Mouse (Mus musculus): ENCODE measurements around the gene Rnps1.
A peak's percentile ranks its signal among the peaks of the same experiment; 100 is the strongest.
"Not testable (repeated sequence)": the region's sequence is repeated elsewhere in the genome, so short reads cannot be mapped to it uniquely, and the experiment has no call there.

The Rnps1 gene

DNA sequence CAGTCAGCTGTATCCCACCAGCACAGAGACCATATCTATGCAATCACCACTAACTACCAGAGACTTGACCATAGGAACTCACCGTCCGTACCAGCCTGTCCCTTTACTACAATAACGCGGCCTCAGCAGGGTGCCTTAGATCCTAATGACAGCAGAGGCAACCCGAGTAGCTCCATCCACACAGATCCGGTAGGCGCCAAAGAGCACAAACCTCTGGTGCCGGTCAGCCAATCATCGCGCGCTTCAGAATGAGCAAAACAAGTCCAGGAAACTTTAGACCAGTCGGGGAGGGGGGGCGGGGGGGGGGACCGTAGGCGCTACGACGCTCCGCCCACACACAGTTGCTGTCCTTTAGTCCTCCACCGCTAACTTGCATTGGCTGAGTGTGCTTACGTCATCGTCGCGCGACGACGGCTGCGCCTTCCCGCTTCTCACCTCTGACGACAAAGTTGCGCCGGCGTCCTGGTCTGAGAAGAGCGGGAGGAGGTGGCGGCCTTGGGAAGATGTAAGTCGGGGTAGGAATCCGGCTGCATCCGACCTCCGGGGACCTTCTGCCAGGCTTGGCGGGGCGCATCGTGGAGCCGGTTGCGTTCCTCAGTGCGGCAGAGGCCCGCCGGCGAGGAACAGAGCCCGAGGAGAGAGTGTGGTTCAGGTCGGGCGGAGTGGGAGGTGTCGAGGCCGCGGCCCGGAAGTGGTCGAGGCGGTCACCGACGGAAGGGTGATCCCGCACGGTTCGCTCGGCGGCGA lies at the start of gene Rnps1:
TSS of gene Rnps1 (plus strand) at position 336 of the 747 bp plus-strand sequence.
- peak; percentile 100 for DNase-seq

- no peak for DNase-seq
These were observed 48.5 kb upstream of the Rnps1 start for GRCm38 (mm10) chr17:24365863-24366262.

DNA sequence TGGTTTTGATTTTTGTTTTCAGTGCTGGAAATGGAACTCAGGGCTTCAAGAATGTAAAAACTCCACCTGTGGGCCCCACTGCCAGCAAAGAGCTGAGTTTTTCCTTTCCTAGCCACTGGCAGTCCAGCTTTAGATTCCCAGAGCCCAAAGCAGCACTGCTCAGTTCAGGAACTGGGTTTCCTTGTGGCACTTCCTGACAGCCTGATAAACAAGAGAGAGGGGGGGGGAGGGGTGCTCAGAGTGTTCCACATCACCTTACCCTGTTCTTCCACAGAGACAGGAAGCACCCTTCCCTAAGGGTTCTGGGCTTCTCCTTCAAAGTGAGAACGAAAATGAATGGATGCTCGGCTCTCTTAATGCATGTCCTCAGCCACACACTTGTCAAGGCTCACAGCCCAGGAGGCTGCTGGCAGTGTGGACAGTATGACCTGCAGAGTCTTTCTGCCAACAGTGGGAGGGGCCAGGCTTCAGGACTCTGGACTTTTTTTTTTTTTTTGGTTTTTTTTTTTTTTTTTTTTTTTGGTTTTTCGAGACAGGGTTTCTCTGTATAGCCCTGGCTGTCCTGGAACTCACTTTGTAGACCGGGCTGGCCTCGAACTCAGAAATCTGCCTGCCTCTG lies 39.2 kb upstream of the Rnps1 start:
- DNase-seq: no peak

- DNase-seq: no peak
These were observed 38.5 kb upstream of the Rnps1 start for GRCm38 (mm10) chr17:24375886-24376285.

GRCm38 (mm10) chr17:24378496-24378895 lies 35.9 kb upstream of the Rnps1 start:
- no peak for DNase-seq

- no peak for DNase-seq
These were observed 30.6 kb upstream of the Rnps1 start for GRCm38 (mm10) chr17:24383789-24384188.

GRCm38 (mm10) chr17:24388711-24389110 lies 25.7 kb upstream of the Rnps1 start:
- DNase-seq: no peak

DNA sequence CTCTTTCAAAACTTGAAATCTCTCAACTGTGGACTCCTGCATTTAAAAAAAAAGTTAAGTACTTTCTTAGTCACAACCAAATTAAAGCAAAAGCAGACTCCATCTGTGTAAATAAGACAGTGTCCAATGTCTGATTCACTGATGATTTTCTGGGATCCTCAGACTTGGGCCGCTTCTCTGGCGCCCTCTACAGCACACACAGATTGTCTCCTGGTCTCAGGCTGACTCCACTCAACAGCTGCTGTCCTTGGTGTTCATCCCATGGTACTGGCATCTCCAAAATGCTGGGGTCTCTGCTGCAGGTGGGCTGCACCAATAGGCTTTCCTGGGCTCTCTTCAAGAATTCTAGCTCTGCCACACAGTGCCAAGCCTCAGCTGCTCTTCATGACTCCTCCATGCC lies 24.5 kb upstream of the Rnps1 start:
- DNase-seq: peak; percentile 61

DNA sequence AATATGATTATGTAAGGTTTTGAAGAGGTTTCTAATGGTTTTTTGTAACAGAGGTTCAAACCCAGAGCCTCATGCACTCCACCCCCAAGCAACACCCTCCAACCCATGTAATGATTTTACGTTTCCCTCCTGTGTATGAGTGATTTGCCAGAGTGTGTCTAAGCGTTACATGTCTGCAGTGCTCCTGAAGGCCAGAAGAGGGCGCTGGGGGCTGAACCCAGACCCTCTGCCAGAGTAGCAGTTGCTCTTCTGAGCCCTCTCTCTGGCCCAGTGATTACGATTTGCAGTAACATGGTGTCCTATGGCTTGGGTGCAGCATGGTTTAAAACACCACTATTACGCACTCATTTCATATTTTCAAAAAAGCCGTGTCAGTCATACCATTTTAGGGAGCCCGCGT lies 23.2 kb upstream of the Rnps1 start:
- DNase-seq: peak; percentile 38

DNA sequence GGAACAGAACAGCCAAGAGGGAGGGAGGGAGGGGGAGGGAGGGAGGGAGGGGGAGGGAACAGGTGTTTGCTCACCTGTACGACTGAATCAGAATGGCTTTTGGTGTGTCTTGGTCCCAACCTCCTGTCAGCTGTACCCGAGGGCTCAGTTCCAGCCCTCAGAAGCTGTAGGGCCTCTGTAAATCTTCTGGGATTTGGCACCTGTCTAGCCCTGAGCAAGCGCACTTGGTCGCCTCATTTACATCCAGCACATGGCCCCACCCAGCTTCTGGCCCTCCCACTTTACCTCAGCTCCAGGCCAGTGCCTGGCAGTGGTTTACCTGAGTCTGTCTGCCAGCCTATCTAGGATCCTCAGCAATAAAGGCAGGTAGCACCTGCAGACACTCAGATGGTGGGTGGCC lies 20.8 kb upstream of the Rnps1 start:
- no peak for DNase-seq

DNA sequence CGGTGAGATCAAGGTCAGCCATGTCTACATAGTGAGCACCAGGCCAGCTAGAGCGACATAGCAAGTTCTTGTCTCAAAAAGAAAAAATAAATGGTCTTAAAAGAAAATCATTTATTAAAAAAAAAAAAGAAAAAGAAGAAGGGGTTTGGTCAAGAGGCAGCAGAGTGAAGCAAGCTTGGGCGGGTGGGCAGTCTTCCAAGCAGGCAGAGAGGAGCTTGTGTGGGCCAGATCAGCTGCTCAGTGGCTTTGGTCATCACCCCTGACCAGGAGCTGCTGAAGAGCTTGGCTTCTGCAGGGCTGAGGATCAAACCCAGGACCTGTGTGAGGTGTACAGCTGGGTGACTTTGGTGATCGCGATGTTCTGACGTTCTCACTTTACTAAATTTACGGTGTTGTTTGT lies 19.9 kb upstream of the Rnps1 start:
- no peak for DNase-seq

DNA sequence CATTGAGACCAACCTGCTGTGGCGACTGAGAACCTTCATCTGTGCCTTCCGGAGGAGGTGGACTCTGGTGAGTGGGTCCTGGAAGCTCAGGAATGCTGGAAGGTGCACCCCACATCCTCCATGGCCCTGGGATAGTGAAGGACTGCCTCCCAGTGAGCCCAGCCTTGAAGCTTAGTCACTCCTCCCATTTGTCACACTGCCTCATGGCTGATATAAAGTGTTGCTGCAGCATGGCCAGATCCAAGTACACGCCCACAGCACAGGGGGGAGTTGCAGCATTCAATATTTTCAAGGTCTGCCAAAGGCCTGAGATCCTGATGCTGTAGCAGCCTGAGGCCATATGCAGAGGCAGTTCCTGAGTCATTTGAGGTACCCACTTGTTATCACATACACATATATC lies 12.0 kb upstream of the Rnps1 start:
- no peak for DNase-seq

- no peak for DNase-seq
These were observed 7.1 kb upstream of the Rnps1 start for GRCm38 (mm10) chr17:24407116-24407803.

DNA sequence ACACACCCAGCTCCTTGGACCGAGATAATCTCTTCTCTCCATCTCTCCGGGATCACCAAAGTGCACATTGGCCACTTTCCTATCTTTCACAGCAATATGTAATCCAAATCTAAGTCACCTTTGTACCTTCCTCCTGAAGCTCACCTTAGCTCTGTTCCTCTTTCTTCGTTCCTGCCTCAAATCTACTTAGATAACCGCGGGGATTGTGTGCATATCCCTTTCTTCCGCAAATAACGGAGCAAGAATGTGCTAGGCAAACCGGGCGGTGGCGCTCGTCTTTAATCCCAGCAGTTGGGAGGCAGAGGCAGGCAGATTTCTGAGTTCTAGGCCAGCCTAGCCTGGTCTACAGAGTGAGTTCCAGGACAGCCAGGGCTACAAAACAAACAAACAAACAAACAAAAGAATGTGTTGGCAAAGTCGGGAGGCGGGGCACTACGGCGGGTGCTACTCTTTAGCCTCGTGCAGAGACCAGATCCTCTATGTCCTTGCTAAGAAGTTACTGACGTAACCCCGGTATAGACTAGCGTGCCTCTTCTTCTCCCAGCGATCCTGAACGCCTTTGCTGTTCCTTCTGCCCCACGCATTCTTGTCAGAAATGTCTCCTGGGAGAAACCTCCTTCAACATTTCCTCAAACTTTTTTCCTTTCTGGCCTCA lies 681 bp upstream of the Rnps1 start:
- no peak for DNase-seq

DNA sequence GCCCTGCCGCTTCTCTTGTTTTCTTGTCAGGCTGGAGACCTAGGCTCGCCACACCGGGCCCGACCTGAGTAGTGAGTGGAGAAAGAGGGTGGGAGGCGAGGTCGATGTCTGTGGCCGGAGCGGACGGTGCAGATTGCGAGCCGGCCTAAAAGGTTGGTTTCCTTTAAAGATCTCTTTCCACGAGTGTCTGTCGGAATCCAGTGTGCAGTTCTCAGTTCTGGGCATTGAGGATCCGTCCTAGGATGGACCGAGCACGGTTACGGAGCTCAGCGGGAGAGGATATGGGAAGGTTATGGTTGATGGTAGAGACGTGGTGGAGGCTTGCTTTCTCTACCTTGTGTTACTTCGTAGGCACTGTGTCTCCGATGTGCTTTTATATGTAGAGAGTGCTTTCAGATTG lies 646 bp downstream of the Rnps1 start:
- no peak for DNase-seq

DNA sequence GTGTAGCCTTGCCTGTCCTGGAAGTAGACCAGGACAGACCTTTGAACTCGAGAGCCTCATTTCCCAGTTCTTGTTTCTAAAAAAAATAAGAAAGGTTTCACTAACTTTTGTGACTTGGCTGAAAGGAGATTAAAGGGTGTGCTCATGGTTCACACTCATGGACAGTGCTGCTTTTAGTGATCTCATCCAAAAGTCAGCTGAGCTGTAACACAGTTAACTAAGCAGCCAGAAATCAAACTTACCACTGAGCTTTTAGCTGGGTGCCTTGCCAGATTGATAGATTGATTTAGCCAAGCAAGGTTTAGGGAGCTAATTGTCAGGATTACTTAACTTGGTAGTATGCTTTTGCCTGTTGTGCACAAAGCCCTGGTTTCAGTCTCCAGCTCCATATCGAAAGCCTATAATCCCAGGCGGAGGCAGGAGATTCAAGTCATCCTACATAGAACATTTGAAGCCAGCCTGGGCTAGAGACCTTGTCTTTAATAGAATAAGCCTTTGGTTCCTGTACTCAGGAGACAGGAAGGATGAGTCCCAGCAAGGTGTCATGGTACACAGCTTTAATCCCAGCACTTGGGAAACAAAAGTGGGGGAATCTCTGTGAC lies 1.8 kb downstream of the Rnps1 start:
- no peak for DNase-seq

DNA sequence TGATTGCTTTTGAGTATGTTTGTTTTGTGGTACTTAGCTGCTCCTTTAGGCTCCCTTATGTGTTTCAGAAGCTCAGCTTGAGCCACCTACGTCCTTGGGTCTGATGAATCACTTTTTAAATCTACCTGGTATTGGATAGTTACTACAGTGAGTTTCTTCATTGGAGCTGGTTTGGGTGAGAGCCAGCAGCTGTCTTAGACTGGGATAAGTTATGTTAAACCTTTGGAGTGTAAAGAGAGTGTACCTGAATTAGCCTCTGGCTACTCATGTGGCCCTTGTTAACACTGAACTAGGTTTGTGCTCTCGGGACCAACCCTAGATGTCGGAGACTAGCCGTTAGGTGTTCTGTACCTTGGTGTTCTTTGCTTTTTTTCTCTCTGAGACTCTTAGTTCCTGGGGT lies 8.7 kb downstream of the Rnps1 start:
- no peak for DNase-seq

DNA sequence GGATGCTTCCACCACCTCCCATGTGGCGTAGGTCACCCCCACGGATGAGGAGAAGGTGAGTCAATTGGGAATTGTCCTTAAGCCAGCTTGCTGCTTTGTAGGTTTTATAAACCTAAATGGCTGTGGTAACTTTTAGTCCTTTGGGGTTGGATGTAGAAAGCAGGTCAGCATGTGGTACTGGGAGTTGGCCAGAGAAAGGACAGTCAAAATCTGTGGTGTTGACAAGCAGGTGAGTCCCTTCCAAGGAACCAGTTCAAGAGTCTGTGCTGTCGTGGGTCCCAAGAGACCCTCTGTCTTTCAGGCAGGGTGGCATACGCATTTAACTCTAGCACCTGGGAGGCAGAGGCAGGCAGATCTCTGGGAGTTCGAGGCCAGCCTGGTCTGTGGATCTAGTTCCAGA lies 10.1 kb downstream of the Rnps1 start:
- DNase-seq: no peak

- DNase-seq: not testable (repeated sequence)
These were observed 11.0 kb downstream of the Rnps1 start for GRCm38 (mm10) chr17:24425326-24425725.

GRCm38 (mm10) chr17:24425905-24426304 lies 11.5 kb downstream of the Rnps1 start:
- no peak for DNase-seq

GRCm38 (mm10) chr17:24426471-24427169 lies 12.3 kb downstream of the Rnps1 start, which contains the start of gene Eci1:
Gene Eci1 (plus strand): TSS chr17:24426641.
- peak; percentile 97 for DNase-seq

DNA sequence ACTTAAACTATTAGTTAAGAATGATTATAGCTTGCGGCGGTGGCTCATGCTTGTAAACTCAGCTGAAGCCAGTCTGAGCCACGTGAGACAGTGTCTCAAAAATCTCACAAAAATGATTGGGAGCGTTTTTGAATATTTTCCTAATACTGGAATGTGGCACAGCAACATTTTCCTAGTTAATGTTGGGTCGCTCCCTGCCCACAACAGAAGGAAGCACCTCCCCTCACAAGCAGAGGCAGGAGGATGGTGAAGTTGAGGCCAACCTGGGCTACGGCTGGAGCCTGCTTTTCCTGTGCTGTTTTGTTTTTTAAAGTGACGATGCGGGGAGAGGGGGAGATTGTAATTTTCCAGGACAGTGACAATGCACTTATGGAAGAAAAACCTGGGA lies 12.8 kb downstream of the Rnps1 start:
- peak; percentile 37 for DNase-seq

All from retina, postnatal 1 day (tissue).